Mouse (Mus musculus) midbrain, embryonic 14.5 days (tissue): ENCODE measurements around the gene Nup210. TPM values are rescaled to one million over a fixed set of nuclear protein-coding genes. Genes with fewer than 3 reads are reported as not detected.

ENCODE experiments used
- ATAC-seq: fragments of 200-750 bp; cut with Nextera tagmentation; 2 replicates; pipeline ENCODE4 v1.8.0; 2017; ENCODE audit warnings: moderate number of reproducible peaks, moderate library complexity; ENCODE audit not compliant: low FRiP score, low TSS enrichment
- DNase-seq: peaks from one replicate; pipeline ENCODE4 v3.0.0-alpha.2; 2015
- H3K27ac ChIP-seq: fragments of 300-500 bp; sonication (generic); replicated peaks from 2 replicates; pipeline ENCODE4 v1.5.1; 2014; ENCODE audit warnings: mild to moderate bottlenecking, low read depth, low read length, moderate library complexity
- H3K27me3 ChIP-seq: fragments of 300-500 bp; sonication (generic); 2 replicates; pipeline ENCODE4 v1.6.1; 2014; ENCODE audit warnings: low read length, control low read depth, mixed read lengths; ENCODE audit not compliant: control insufficient read depth, insufficient read depth
- H3K36me3 ChIP-seq: fragments of 300-500 bp; sonication (generic); 2 replicates; pipeline ENCODE4 v1.6.1; 2014; ENCODE audit warnings: low read length, control low read depth; ENCODE audit not compliant: control insufficient read depth, insufficient read depth
- H3K4me1 ChIP-seq: fragments of 300-500 bp; sonication (generic); 2 replicates; pipeline ENCODE4 v1.6.1; 2014; ENCODE audit warnings: mild to moderate bottlenecking, antibody characterized with exemption, low read length, control low read depth; ENCODE audit not compliant: control insufficient read depth, insufficient read depth
- H3K4me2 ChIP-seq: fragments of 300-500 bp; sonication (generic); 2 replicates; pipeline ENCODE4 v1.6.1; 2014; ENCODE audit warnings: mild to moderate bottlenecking, low read length, moderate library complexity
- H3K4me3 ChIP-seq: fragments of 300-500 bp; sonication (generic); replicated peaks from 2 replicates; pipeline ENCODE4 v1.5.1; 2014; ENCODE audit warnings: low read depth, low read length
- H3K9ac ChIP-seq: fragments of 300-500 bp; sonication (generic); replicated peaks from 2 replicates; pipeline ENCODE4 v1.6.1; 2014; ENCODE audit warnings: mild to moderate bottlenecking, low read length, moderate library complexity
- H3K9me3 ChIP-seq: fragments of 300-500 bp; sonication (generic); 2 replicates; pipeline ENCODE4 v1.6.1; 2016; ENCODE audit warnings: low read length, control low read depth, mixed read lengths; ENCODE audit not compliant: control insufficient read depth
- WGBS: fragments of 180-500 bp; shearing (Covaris S2); extraction: QIAGEN DNeasy Blood & Tissue Kit; methylation state at CpG from one replicate; pipeline ENCODE4 v1.1.7; 2014; 5-methylcytosine and 5-hydroxymethylcytosine counted together
- polyA plus RNA-seq: library from polyadenylated mRNA; unstranded; fragments of >200 nt; fragmentation: Nextera tagmentation; extraction: Ambion mirVana; gene quantifications from 2 replicates; pipeline ENCODE4 v1.2.1, GENCODE M21; 2014

Gene Nup210
- polyA plus RNA-seq, 1 experiment from 2014 or later = 28.0 TPM

DNA sequence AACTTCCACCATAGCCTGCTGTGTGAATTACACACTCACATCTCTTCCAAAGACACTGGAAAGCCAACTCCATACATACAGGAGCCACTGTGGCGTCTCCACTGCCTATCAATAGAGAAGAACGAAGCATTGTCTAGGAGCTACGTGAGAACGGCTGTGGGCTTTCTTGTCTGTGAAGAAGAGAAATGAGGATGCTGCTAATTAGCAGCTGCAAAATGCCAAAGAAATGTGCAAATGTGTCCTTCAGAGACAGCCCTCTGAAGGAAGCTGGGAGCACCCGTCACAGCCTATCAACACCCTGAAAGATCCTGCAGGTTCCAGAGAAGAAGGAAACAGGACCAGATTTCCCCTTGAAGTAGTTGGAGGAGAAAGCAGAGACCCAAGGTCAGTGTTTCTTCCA, 69.2 kb downstream of the Nup210 start:
- H3K4me2 ChIP-seq = no peak overlapping the region
- H3K9me3 ChIP-seq = no peaks in the 10 kb centered on the region
- 75% methylated on average over 5 of the region's 5 CpGs for WGBS
- peaks cover 26% of the 10 kb centered on the region for H3K36me3 ChIP-seq
- no peak overlapping the region for H3K9ac ChIP-seq
- H3K27me3 ChIP-seq = no peaks in the 10 kb centered on the region
- no peak overlapping the region for H3K4me3 ChIP-seq
- no peak overlapping the region for H3K27ac ChIP-seq
- no peaks in the 10 kb centered on the region for H3K4me1 ChIP-seq
- DNase-seq (no peak), ATAC-seq (no peak)

DNA sequence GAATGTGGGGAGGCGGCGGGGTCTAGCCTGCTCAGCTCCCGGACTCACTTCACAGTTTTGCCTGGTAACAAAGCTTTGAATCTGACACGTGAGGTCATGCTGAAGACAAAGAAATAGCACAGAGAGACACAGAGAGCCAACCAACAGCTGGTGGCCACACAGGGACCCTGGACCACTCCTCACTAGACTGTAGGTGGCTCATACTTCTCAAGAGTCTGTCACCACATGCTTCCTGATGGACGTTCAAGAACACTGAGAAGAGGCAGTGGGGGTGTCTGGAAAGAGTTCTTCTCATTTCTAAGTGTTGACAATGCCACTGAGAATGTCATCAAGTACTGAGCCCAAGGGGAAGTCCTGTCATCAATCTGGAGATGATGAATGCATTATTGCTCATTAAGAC, 70.4 kb downstream of the Nup210 start:
- Histone ChIP-seq H3K9me3 (no peaks in the 10 kb centered on the region), H3K36me3 (peaks cover 35% of the 10 kb centered on the region), H3K27me3 (no peaks in the 10 kb centered on the region), H3K27ac (no peak overlapping the region), H3K9ac (no peak overlapping the region), H3K4me2 (no peak overlapping the region), H3K4me3 (no peak overlapping the region), H3K4me1 (no peaks in the 10 kb centered on the region)
- WGBS = 77% methylated on average over 5 of the region's 5 CpGs
- ATAC-seq (no peak), DNase-seq (no peak)

- no peak for ATAC-seq
- DNase-seq = no peak
- 56% methylated on average over 6 of the region's 6 CpGs for WGBS
- H3K27me3 ChIP-seq = no peaks in the 10 kb centered on the region
- no peak overlapping the region for H3K4me3 ChIP-seq
- peaks cover 47% of the 10 kb centered on the region for H3K36me3 ChIP-seq
- H3K9me3 ChIP-seq = no peaks in the 10 kb centered on the region
- no peak overlapping the region for H3K9ac ChIP-seq
- H3K27ac ChIP-seq = no peak overlapping the region
- no peaks in the 10 kb centered on the region for H3K4me1 ChIP-seq
- no peak overlapping the region for H3K4me2 ChIP-seq
These were observed 71.8 kb downstream of the Nup210 start for GRCm38 (mm10) chr6:91044628-91045331.

DNA sequence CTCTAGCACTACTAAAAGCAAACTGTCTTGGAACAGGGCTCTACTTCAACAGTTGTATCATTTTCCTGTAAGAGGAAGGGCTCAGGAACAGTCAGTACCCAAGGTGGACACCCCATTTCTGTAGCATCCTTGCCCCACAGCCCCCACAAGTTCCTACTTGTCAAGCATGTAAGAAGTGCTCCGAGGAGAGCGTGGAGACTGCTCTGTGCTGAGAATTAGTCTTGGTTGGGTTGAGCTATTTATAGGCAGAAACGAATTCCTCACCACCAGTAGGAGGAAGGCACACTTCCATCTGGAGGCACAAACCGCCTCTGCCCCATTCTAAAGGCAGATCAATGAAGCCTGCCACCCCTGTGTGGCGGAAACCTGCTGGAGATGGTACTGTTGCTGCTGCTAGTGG, 75.3 kb downstream of the Nup210 start:
- DNase-seq (no peak), ATAC-seq (no peak)
- no peak overlapping the region for H3K4me2 ChIP-seq
- H3K4me3 ChIP-seq = no peak overlapping the region
- H3K36me3 ChIP-seq = peaks cover 73% of the 10 kb centered on the region
- WGBS = 39% methylated on average over 5 of the region's 5 CpGs
- H3K4me1 ChIP-seq = no peaks in the 10 kb centered on the region
- H3K9ac ChIP-seq = no peak overlapping the region
- no peak overlapping the region for H3K27ac ChIP-seq
- no peaks in the 10 kb centered on the region for H3K9me3 ChIP-seq
- H3K27me3 ChIP-seq = no peaks in the 10 kb centered on the region

GRCm38 (mm10) chr6:91028256-91028655, 88.4 kb downstream of the Nup210 start:
- Histone ChIP-seq H3K36me3 (peaks cover 43% of the 10 kb centered on the region), H3K4me1 (no peaks in the 10 kb centered on the region), H3K9ac (no peak overlapping the region), H3K4me3 (no peak overlapping the region), H3K4me2 (no peak overlapping the region), H3K27ac (no peak overlapping the region), H3K9me3 (no peaks in the 10 kb centered on the region), H3K27me3 (no peaks in the 10 kb centered on the region)
- no peak for ATAC-seq
- no peak for DNase-seq
- WGBS = 90% methylated on average over 5 of the region's 5 CpGs

GRCm38 (mm10) chr6:91020810-91021209, 95.8 kb downstream of the Nup210 start:
- H3K4me3 ChIP-seq = no peak overlapping the region
- H3K4me2 ChIP-seq = no peak overlapping the region
- 77% methylated on average over 7 of the region's 7 CpGs for WGBS
- H3K9me3 ChIP-seq = no peaks in the 10 kb centered on the region
- no peaks in the 10 kb centered on the region for H3K4me1 ChIP-seq
- no peak overlapping the region for H3K9ac ChIP-seq
- no peak for ATAC-seq
- peaks cover 25% of the 10 kb centered on the region for H3K36me3 ChIP-seq
- peak overlapping the region; percentile 45; the same call in 1 of the 2 replicates for H3K27ac ChIP-seq
- DNase-seq = peak; percentile 20
- H3K27me3 ChIP-seq = no peaks in the 10 kb centered on the region

GRCm38 (mm10) chr6:91016600-91017230, 99.9 kb downstream of the Nup210 start:
- Histone ChIP-seq H3K9ac (no peak overlapping the region), H3K9me3 (no peaks in the 10 kb centered on the region), H3K4me3 (no peak overlapping the region), H3K27me3 (no peaks in the 10 kb centered on the region), H3K4me1 (no peaks in the 10 kb centered on the region), H3K36me3 (peaks cover 29% of the 10 kb centered on the region), H3K27ac (no peak overlapping the region), H3K4me2 (no peak overlapping the region)
- ATAC-seq (no peak), DNase-seq (no peak)
- WGBS = 89% methylated on average over 7 of the region's 7 CpGs

DNA sequence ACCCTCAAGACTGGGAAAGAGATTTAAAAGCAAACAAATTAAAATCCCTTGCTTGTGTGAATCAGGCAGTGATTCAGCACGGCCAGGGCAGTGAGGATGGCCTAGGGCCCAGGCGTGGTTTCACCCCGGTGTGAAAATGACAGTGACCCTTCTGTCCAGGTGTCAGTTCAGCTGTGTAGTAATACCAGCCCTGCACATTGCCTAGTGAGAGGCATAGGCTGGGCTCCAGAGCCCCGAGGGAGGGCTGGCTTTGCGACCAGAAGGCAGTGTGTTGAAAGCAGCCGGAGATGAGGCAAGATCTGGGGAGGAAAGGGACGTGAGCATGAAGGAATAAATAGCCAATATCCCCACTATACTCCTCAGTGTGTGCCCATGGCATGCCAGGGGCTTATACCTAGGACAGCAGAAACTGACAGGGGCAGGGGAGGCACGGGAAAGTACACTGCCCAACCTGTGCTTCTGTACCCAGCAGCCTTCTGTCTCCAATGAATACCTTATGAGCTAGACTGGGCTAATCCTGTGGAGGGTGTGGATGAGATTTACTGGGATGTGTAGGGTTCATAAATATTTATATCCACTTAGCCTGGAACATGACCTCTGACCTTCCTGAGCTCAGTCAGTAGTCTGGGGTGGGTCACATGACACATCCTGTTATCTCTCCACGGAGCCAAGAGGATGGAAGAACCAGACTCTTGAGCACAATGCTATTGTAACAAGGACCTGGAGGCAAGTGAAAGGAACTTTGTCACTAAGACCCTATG, 102.3 kb downstream of the Nup210 start:
- DNase-seq = peak; percentile 26
- ATAC-seq = no peak
- Histone ChIP-seq H3K27ac (no peak overlapping the region), H3K4me2 (no peak overlapping the region), H3K27me3 (no peaks in the 10 kb centered on the region), H3K4me3 (no peak overlapping the region), H3K9ac (no peak overlapping the region), H3K36me3 (peaks cover 29% of the 10 kb centered on the region), H3K9me3 (no peaks in the 10 kb centered on the region), H3K4me1 (no peaks in the 10 kb centered on the region)
- WGBS = 45% methylated on average over 9 of the region's 9 CpGs
